Mouse (Mus musculus): ENCODE measurements around the gene Xpo6.

The Xpo6 gene

GRCm38 (mm10) chr7:126126502-126126901 lies 73.8 kb downstream of the Xpo6 start:
- no peak for DNase-seq (ENCODE audit: low read depth, low spot score)

GRCm38 (mm10) chr7:126121533-126121932 lies 78.8 kb downstream of the Xpo6 start:
- no peak for DNase-seq (ENCODE audit: low read depth, low spot score)

DNA sequence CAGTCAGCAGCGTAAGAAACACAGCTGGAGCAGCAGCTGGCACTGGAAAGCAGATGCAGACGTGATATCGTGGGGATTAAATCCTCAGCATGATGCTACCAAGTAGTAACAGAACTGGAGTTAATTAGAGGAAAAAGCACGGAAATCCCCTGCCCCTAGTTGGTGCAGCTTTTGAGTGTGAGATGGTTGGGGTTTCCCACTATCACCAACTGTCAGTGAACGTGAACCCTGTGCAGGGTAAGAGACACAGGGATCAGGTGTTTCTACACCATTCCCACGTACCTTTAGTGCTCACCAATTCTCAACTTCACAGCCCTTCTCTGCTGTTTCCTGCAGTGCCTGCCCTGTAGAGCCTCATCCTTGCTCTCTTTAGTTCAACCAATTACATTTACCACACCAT lies 80.5 kb downstream of the Xpo6 start:
- DNase-seq (ENCODE audit: low read depth, low spot score): no peak

DNA sequence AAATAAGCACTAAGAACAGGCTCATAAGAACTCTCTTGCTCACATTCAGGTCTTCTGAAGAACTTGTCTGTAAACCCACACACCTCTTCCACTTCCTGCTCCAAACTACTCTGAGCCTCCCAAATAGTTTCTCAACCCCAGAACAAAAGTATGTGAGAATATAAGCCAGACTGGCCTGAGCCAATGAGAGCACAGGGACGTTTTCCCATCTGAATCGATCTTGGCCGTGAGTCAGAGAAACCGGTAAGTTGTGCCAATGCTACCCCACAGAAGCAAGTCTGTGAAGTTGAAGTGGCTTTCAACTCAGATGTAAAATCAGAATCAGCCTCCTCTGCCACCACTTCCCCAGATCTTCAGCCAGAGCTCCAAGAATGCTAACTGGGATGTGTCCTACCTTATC lies 87.0 kb downstream of the Xpo6 start:
- DNase-seq (ENCODE audit: low read depth, low spot score): no peak

GRCm38 (mm10) chr7:126111230-126111629 lies 89.1 kb downstream of the Xpo6 start:
- no peak for DNase-seq (ENCODE audit: low read depth, low spot score)

GRCm38 (mm10) chr7:126109898-126110297 lies 90.4 kb downstream of the Xpo6 start:
- DNase-seq (ENCODE audit: low read depth, low spot score): no peak

GRCm38 (mm10) chr7:126100440-126100839 lies 99.9 kb downstream of the Xpo6 start:
- no peak for DNase-seq (ENCODE audit: low read depth, low spot score)

- no peak for DNase-seq (ENCODE audit: low read depth, low spot score)
Observed at GRCm38 (mm10) chr7:126099835-126100234, 100.5 kb downstream of the Xpo6 start.

- no peak for DNase-seq (ENCODE audit: low read depth, low spot score)
Observed at GRCm38 (mm10) chr7:126099163-126099775, 101.0 kb downstream of the Xpo6 start.

- no peak for DNase-seq (ENCODE audit: low read depth, low spot score)
Observed at GRCm38 (mm10) chr7:126097219-126097915, 102.9 kb downstream of the Xpo6 start.

DNA sequence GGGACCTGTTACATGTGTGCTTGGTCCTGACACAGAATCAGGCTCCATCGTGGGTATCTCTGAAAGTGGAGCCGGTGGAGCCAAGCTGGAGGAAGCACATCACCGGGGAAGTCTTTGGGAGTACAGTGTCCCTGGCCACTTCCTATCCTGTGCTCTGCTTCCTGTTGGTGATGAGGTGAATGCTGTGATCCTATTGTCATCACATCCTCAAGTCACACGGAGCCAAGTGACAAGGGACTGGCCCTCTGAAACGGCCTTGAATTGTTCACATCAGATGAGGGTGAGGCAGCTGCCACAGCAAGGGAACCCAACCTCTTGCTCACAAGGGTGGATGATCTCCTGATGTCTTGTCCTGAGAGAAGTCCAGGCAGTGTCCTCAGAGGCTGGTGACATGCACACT lies 103.7 kb downstream of the Xpo6 start:
- DNase-seq (ENCODE audit: low read depth, low spot score): no peak

DNA sequence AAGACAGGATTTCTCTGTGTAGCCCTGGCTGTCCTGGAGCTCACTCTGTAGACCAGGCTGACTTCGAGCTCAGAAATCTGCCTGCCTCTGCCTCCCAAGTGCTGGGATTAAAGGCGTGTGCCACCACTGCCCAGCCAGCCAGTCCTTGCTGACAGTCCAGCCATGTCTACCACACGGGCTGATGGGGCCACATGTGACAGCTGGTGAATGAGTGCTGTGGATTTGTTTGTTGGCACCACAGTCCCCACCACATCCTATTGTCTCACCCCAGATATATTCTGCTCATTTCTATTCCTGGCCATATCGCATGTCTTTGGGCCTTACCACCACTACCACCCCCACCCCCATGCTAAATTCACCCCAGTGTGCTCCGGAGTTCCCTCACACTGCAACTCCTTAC lies 105.6 kb downstream of the Xpo6 start:
- DNase-seq (ENCODE audit: low read depth, low spot score): no peak

GRCm38 (mm10) chr7:126093162-126093561 lies 107.1 kb downstream of the Xpo6 start:
- DNase-seq (ENCODE audit: low read depth, low spot score): no peak

DNA sequence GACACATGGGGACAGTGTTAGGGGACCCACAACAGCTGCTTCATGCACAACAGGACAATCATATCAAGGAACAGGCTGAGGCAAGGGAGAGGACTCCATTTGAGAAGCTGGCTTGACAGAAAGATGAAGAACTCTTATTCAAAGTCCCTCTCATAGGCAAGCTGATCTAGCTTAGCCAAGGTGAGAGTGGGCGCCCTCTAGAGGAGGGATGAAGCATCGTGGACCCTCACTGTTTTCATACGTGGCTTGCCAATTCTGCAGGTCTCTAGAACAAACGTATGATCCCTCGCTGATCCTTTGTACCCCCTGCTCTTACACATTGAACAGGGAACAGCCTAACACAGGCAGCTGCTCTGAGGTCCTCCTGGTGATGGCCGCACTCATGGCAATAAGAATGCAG lies 110.5 kb downstream of the Xpo6 start:
- DNase-seq (ENCODE audit: low read depth, low spot score): no peak

GRCm38 (mm10) chr7:126088155-126088554 lies 112.1 kb downstream of the Xpo6 start:
- DNase-seq (ENCODE audit: low read depth, low spot score): no peak

- DNase-seq (ENCODE audit: low read depth, low spot score): no peak
Observed at GRCm38 (mm10) chr7:126087602-126088001, 112.7 kb downstream of the Xpo6 start.

DNA sequence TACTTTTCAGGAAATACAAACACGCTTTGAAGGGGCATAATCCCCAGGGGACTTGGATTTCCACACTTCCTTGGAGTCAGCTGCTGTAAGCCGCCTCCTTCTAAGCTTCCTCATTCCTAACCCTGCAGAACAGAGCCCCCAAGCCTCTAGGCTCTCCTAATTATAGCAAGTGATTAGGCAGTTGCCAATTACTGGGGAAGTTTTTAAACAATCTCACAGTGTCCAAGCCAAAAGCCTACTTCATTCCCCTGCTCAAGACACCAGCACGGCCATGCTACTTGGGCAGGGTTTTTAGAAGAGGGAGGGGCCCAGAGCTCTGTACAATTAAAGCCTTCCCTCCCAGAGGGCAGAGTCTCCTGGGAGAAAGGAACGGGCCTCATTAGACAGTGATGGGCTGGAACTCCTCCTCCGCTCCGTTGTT lies 114.0 kb downstream of the Xpo6 start:
- DNase-seq (ENCODE audit: low read depth, low spot score): no peak

DNA sequence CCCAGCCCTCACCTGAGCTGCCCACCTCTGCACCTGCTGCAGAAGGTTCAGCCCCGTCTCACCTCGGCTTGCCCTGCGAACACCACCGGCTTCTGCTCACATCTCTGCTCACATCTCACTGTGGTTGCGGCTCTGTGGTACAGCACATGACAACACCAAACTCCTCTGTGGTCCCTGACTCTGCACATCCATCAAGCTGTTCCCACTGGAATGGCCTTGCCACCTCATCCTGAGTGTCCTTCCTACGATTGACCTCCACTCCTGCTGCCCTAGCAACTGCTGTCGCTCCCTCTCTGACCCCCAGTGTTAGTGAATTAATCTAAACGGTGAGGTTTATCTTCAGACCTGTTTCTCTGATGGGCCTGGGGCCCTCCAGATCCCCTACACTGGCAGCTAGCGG lies 115.1 kb downstream of the Xpo6 start:
- DNase-seq (ENCODE audit: low read depth, low spot score): no peak

GRCm38 (mm10) chr7:126083980-126084348 lies 116.3 kb downstream of the Xpo6 start:
- DNase-seq (ENCODE audit: low read depth, low spot score): no peak

DNA sequence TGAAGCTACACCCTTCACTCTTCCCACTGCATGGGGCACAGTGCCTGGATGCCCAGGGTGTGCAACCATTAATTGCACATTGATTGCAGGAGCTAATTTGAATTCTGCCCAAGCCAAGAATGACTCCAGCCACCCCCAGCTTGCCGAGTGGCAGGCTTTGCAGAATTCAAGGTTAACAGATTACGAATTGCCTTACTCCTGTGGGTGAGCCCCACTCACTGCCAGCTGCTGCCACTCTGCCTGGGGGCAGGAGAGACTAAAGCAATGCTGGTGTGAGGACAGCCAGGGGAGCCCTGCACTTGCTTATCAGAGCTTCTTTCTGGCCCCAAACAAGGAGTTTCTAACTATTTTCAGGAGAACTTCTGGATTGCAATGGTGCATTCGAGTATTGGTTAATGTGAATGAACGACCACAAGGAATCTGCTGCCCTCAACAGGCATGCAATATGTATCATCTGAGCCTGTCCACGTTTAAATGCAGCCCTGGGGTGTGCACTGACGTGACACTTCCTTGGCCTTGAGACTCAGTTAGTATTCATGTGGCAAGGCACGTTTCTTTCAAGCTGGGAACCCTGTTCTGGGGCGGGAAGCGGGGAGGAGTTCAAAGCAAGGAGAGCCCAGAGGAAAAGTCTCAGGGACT lies 116.8 kb downstream of the Xpo6 start:
- no peak for DNase-seq (ENCODE audit: low read depth, low spot score)

- DNase-seq (ENCODE audit: low read depth, low spot score): no peak
Observed at GRCm38 (mm10) chr7:126082286-126082741, 118.0 kb downstream of the Xpo6 start, which contains the start of gene Gsg1l. Gene Gsg1l, minus strand, starts transcription at chr7:126082411.

GRCm38 (mm10) chr7:126081727-126082285 lies 118.5 kb downstream of the Xpo6 start:
- DNase-seq (ENCODE audit: low read depth, low spot score): no peak

All from WW6 (cell line).